7 mouse cellular contexts compared by ENCODE assay signal in genomic region chr10:18430973-18431372, GRCm38 (mm10).
DNase-seq lines count a peak whose midpoint lies in the region; ATAC-seq lines count a peak whose summit lies in the region.

No protein-coding gene starts in this region.

- H3K4me3 ChIP-seq in embryonic facial prominence, embryonic 14.5 days (ENCODE audit: low read depth, low read length): peak overlapping the region; percentile 35
- H3K4me3 ChIP-seq in heart, embryonic 10.5 days: peak overlapping the region; percentile 55
- peak overlapping the region; percentile 42 for H3K4me3 ChIP-seq in limb, embryonic 15.5 days
- H3K4me3 ChIP-seq in midbrain, embryonic 15.5 days: peak overlapping the region; percentile 37
- peak overlapping the region; percentile 41 for H3K4me3 ChIP-seq in stomach, embryonic 16.5 days (replicated peaks; ENCODE audit: low read length)

- H3K27ac ChIP-seq in embryonic facial prominence, embryonic 14.5 days (replicated peaks; ENCODE audit: low read depth, low read length): peak overlapping the region; percentile 83
- peak overlapping the region; percentile 91 for H3K27ac ChIP-seq in heart, embryonic 10.5 days
- H3K27ac ChIP-seq in limb, embryonic 15.5 days: peak overlapping the region; percentile 83
- H3K27ac ChIP-seq in midbrain, embryonic 15.5 days: peak overlapping the region; percentile 43
- H3K27ac ChIP-seq in stomach, embryonic 16.5 days (ENCODE audit: low read length): peak overlapping the region; percentile 62

- ATAC-seq in embryonic facial prominence, embryonic 14.5 days (ENCODE audit: low read depth): peak; percentile 80
- peak; percentile 74 for ATAC-seq in limb, embryonic 15.5 days (ENCODE audit: insufficient number of reproducible peaks, low FRiP score, low TSS enrichment, low read depth)
- peak; percentile 64 for ATAC-seq in midbrain, embryonic 15.5 days (replicated peaks)
- ATAC-seq in stomach, embryonic 16.5 days (ENCODE audit: insufficient read depth, low FRiP score): peak; percentile 76

- peak overlapping the region; percentile 55 for H3K4me2 ChIP-seq in embryonic facial prominence, embryonic 14.5 days (ENCODE audit: low read depth, low read length)
- peak overlapping the region; percentile 59 for H3K4me2 ChIP-seq in limb, embryonic 15.5 days
- H3K4me2 ChIP-seq in midbrain, embryonic 15.5 days: peak overlapping the region; percentile 60
- H3K4me2 ChIP-seq in stomach, embryonic 16.5 days (ENCODE audit: low read depth, low read length): peak overlapping the region; percentile 58

- WGBS in embryonic facial prominence, embryonic 14.5 days: 0% methylated on average over 18 of the region's 18 CpGs
- WGBS in heart, embryonic 10.5 days: 1% methylated on average over 18 of the region's 18 CpGs
- WGBS in limb, embryonic 15.5 days: under 1% methylated on average over 18 of the region's 18 CpGs
- WGBS in midbrain, embryonic 15.5 days: 3% methylated on average over 18 of the region's 18 CpGs
- 5% methylated on average over 18 of the region's 18 CpGs for whole genome bisulfite sequencing in stomach, embryonic 16.5 days

- H3K36me3 ChIP-seq in embryonic facial prominence, embryonic 14.5 days (ENCODE audit: control insufficient read depth, insufficient read depth, low read length): peaks cover 9% of the 10 kb centered on the region; the same call in 1 of the 2 replicates
- H3K36me3 ChIP-seq in heart, embryonic 10.5 days: peaks cover 14% of the 10 kb centered on the region
- peaks cover 8% of the 10 kb centered on the region; the same call in 1 of the 2 replicates for H3K36me3 ChIP-seq in limb, embryonic 15.5 days
- no peaks in the 10 kb centered on the region; the same call in 1 of the 2 replicates for H3K36me3 ChIP-seq in midbrain, embryonic 15.5 days (replicated peaks)
- H3K36me3 ChIP-seq in stomach, embryonic 16.5 days (ENCODE audit: control insufficient read depth, insufficient read depth, low read length): 0 out of 2 replicates have a peak, but pooled peaks cover 6% of the 10 kb centered on the region

- no peaks in the 10 kb centered on the region for H3K9me3 ChIP-seq in embryonic facial prominence, embryonic 14.5 days (ENCODE audit: control insufficient read depth, low read length)
- 0 out of 2 replicates have a peak, but pooled peaks cover 7% of the 10 kb centered on the region for H3K9me3 ChIP-seq in heart, embryonic 10.5 days
- no peaks in the 10 kb centered on the region for H3K9me3 ChIP-seq in limb, embryonic 15.5 days
- H3K9me3 ChIP-seq in midbrain, embryonic 15.5 days: no peaks in the 10 kb centered on the region
- no peaks in the 10 kb centered on the region; the same call in 1 of the 2 replicates for H3K9me3 ChIP-seq in stomach, embryonic 16.5 days (replicated peaks; ENCODE audit: control insufficient read depth, low read length)

- H3K27me3 ChIP-seq in embryonic facial prominence, embryonic 14.5 days (replicated peaks; ENCODE audit: control insufficient read depth, insufficient read depth, low read length): no peaks in the 10 kb centered on the region
- H3K27me3 ChIP-seq in heart, embryonic 10.5 days (ENCODE audit: insufficient read depth, poor library complexity, severe bottlenecking): no peaks in the 10 kb centered on the region
- no peaks in the 10 kb centered on the region for H3K27me3 ChIP-seq in limb, embryonic 15.5 days
- no peaks in the 10 kb centered on the region for H3K27me3 ChIP-seq in midbrain, embryonic 15.5 days (replicated peaks)
- H3K27me3 ChIP-seq in stomach, embryonic 16.5 days (ENCODE audit: control insufficient read depth, insufficient read depth, low read length): no peaks in the 10 kb centered on the region

- H3K9ac ChIP-seq in embryonic facial prominence, embryonic 14.5 days (ENCODE audit: low read depth, low read length): peak overlapping the region; percentile 56
- H3K9ac ChIP-seq in limb, embryonic 15.5 days: no peak overlapping the region
- H3K9ac ChIP-seq in midbrain, embryonic 15.5 days: peak overlapping the region; percentile 31; the same call in 1 of the 2 replicates
- H3K9ac ChIP-seq in stomach, embryonic 16.5 days (ENCODE audit: low read length): peak overlapping the region; percentile 67

- peak; percentile 77 to 83 for DNase-seq in adrenal gland, postnatal 36 days
- DNase-seq in embryonic facial prominence, embryonic 14.5 days (ENCODE audit: low spot score): peak; percentile 93
- peak; percentile 91 for DNase-seq in heart, embryonic 10.5 days (ENCODE audit: low spot score)
- DNase-seq in kidney, adult 9 months: peak; percentile 67

- peaks cover 18% of the 10 kb centered on the region for H3K4me1 ChIP-seq in embryonic facial prominence, embryonic 14.5 days (ENCODE audit: control insufficient read depth, insufficient read depth, low read length)
- peaks cover 48% of the 10 kb centered on the region for H3K4me1 ChIP-seq in heart, embryonic 10.5 days
- peaks cover 26% of the 10 kb centered on the region for H3K4me1 ChIP-seq in limb, embryonic 15.5 days
- peaks cover 17% of the 10 kb centered on the region for H3K4me1 ChIP-seq in midbrain, embryonic 15.5 days
- H3K4me1 ChIP-seq in stomach, embryonic 16.5 days (ENCODE audit: control insufficient read depth, insufficient read depth, low read length): peaks cover 10% of the 10 kb centered on the region

Comparison
In these comparisons a context has a peak if more than half of its experiments do, and no peak if none do; other contexts are left out.
1. Peak in every context shown above with its lines: DNase-seq, ATAC-seq, H3K4me3 ChIP-seq and H3K27ac ChIP-seq.